Mouse (Mus musculus) regulatory T cell (primary cell): ENCODE measurements at regions not wholly inside any gene's neighbourhood (a gene's known extent, or its start where the extent isn't known, plus 50 kb on each side); places are given as distances from the start of the nearest gene placed in this dataset.

ENCODE experiments used
- in situ Hi-C: fragments of 300-600 bp; cut with MboI, MseI; formaldehyde crosslinking; loops from one replicate; pipeline ENCODE4 v1.15.1; 2025; ENCODE audit warnings: high pct_unique_total_duplicates

DNA sequence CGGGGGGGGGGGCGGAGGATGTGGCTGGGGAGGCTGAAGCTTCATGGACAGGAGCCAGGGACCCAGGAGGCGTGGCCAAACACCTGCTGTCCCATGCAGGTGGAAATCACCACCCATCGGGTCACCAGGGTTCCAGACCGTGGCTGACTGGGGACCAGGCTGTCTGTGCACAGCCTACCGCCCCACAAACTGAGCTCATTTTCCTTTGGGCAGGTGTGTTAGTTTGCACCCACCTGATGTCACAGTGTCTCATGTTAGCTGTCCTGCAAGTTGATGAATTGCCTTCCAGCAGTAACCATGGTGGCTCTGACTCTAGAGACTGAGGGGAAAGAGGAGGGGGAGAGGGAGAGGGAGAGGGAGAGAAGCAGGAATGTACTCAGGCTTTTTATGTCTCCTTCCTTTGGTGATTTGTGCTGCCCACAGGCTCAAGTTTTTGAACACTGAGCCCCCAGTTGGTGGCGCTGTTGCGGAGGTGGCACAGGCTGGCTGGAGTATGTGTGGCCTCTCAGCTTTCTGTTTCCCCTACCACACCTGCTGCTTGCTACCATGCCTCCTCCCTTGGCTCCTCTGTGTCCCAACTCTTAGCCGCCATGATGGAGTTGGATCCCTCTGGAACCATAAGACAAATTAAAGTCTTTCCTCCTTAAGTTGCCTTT lies 107.8 kb upstream of the Man2a1 start:
- in situ Hi-C loops = loop anchor here (10.0 kb wide), 1 partner anchor 382 kb away; no protein-coding TSS in a partner anchor

DNA sequence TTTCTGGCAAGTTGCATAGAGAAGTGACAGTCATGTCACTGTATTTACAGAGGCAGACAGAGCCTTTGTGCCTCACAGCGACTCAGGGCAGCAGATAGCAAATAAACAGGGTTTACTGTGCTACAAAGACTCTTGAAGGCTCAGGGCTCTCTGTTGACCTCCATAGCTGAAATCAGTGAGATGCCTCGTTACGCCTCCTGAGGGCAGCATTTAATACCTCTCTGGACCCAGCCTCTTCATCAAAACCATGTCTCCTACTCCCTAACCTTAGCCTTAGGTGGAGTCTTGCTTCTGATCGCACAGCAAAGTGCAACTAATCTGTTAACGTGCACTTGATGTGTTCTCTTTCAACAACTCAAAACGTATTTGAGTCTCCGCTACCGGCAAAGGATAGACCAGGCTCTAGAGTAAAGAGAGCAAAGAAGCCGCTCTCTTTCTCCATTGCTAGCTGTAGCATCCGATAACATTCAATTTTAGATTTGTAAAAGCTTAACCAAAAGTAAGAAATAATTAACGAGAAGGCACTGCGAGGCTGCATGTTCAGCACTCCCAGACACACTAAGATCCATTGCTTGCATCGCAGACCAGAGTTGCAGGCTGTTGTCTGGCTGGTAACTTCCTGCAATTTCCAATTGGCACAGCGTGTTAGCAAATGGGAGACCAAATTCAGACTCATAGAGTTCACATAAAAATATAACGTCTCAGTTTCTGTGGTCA lies 101.1 kb upstream of the Man2a1 start:
- in situ Hi-C loops = loop anchor here (10.0 kb wide), 1 partner anchor 375 kb away; no protein-coding TSS in a partner anchor

DNA sequence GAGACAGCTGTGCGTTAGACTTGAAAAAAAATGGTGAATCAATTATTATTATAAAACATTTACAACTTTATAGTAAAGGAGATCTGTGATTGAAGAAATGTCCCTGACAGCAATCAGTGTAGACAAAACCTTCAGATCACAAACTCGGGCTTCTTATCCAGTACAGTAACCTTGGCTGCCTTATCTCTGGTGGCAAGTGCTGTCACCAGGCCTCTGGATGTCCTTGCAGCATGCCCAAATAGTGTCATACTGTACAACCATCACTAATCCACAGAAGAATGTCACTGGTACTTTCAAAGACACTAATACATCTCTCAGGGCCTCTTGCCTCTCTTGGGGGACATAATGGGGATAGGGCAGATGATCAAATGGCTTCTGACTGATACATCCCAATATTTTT lies 98.2 kb upstream of the Man2a1 start:
- in situ Hi-C loops = loop anchor here (10.0 kb wide), 1 partner anchor 812 kb away; no protein-coding TSS in a partner anchor

DNA sequence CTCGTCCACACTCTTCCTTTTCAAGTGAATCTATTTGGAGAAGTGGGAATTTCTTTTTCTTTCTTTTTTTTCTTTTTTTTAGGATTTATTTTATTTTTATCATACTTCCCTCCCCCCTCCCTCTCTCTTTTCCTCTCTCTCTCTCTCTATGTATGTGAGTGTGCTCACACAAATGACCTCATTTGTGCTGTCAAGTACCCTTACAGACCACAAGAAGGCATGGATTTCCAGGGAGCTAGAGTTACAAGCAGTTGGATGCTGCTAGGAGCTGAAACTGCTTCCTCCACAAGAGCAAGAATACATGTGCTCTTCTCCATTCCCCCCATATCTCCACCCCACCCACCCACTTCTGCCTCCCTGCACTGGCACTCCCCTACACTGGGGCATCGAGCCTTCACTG lies 94.6 kb upstream of the Man2a1 start:
- in situ Hi-C loops = loop anchor here (10.0 kb wide), 1 partner anchor 809 kb away; no protein-coding TSS in a partner anchor

DNA sequence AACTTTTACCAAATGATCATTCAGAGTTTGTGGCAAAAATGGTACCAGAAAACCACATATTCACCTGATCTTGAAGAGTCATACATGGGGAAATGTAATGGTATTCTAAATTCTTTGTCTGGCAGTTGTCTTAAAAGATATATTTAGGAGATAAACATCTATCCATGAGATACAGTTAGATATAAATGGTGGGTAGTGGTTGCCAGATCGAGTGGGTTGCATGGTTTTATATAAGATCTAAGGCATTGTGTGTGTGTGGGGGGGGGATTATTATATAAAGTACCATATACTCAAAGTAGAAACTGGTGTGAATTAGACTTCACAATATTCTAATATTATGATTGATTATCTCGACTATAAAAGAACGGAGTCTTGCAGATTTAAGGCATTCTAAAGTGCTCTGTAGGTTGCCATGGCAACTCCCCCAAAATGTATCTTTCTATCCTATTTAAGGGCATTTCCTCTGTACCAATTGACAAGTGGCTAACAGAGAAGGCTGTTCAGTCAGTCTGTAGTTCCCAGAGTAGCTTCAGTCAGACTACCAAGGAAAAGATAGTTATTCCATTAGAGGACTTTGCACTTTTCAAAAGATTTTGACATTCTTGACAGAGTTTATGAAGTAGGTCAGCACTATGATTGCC lies 89.3 kb upstream of the Man2a1 start:
- in situ Hi-C loops = no loop called here

DNA sequence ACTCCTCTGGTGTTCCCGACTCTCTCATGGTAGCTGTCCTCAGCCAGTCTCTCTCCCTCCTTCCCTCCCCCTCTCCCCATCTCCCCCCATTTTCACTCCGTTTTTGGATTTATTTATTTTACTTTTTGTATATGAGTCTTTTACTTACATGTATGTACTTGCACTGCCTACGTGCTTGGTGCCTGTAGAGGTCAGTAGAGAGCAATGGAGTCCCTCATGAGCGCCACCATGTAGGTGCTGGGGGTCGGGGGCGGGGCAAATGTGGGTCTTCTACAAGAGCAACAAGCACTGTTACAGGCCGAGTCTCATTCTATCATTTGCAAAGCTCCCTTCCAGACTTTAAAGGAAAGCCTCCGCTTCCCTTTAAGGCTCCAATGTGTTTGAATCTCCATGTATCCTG lies 78.3 kb upstream of the Man2a1 start:
- in situ Hi-C loops = loop anchor here (10.0 kb wide), 2 partner anchors 293 to 783 kb away; no protein-coding TSS in a partner anchor

DNA sequence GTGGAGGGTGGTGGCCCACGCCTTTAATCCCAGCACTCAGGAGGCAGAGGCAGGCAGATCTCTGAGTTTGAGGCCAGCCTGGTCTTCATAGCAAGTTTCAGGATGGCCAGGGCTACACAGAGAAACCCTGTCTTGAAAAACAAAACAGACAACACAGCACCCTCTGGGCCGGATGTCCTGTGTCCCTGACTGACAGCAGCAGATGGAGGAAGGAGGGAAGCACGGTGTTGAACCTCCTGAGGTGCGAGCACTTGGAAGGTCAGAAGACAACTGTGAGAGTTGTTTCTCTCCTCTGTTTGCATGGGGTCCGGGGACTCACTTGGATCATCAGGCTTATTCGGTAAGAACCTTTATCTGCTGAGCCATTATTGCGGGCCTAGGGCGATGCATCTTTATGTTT lies 76.6 kb upstream of the Man2a1 start:
- in situ Hi-C loops = loop anchor here (10.0 kb wide), 2 partner anchors 291 to 781 kb away; no protein-coding TSS in a partner anchor

DNA sequence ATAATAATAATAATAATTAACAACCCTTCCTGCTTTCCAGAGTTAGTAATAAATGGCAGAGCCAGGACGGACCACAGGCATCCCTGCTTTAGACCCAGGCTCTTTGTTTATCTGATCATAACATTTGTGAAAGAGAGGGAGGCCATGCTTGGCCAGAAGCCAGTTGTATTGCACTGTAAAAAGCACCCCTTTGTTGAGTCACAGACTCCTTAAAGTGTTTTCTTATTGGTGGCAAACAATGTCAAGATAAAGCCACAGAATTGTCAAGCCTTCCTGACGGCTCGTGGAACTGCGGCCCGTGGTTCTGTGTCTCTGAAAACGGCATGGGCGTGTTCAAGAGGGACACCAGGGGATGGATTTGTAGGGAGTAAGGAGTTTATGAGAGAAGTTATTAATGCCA lies 72.7 kb upstream of the Man2a1 start:
- in situ Hi-C loops = loop anchor here (10.0 kb wide), 2 partner anchors 287 to 777 kb away; no protein-coding TSS in a partner anchor

DNA sequence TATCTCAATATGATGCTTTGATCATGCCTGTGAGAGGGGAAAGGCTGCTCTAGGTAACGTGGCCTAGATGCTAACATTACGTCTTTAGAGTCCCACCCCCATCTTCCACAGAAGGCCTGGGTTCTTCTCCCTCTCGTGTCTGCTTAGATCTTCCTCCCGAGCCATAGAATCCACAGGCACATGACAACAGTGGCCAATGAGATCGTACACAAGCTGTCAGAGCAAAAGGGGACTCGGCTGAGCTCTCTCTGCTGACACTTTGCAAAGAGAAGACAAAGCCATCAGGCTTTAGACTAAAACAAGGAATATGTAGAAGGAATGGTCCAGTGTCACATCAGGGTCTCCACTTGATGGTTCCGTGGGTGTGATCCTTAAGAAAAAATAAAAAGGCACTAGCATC lies 72.1 kb upstream of the Man2a1 start:
- in situ Hi-C loops = loop anchor here (10.0 kb wide), 2 partner anchors 286 to 776 kb away; no protein-coding TSS in a partner anchor

DNA sequence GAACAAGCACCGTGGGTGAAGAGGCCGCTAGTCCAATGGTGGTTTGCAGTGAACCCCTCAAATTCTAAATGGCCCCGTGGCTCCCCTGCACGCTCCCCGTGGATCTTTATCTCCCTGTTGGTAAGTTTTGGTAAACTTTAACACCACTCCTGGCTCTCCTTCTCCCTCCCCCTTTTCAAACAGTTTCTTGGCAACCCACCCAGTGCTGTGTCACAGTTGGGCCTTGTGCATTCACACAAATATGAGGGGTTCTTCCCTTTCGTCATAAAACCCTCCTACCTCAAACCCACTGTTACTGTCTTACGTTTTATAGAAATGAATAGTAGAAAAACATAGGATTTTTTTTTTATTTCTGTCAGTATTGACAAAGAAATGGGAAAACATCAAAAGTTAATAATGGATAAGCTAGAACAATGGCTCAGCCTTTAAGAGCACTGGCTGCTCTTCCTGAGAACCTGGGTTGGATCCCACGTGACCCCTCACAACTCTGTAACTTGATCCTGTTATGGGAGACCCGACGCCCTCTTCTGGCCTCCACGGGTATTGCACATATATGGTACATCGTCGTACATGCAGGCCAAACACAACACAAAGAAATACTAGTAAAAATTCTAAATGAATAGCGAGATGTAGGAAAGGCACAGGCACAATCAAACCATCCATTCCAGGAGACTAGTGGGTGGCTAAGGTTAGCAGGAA lies 71.1 kb upstream of the Man2a1 start:
- in situ Hi-C loops = loop anchor here (10.0 kb wide), 2 partner anchors 285 to 775 kb away; no protein-coding TSS in a partner anchor

DNA sequence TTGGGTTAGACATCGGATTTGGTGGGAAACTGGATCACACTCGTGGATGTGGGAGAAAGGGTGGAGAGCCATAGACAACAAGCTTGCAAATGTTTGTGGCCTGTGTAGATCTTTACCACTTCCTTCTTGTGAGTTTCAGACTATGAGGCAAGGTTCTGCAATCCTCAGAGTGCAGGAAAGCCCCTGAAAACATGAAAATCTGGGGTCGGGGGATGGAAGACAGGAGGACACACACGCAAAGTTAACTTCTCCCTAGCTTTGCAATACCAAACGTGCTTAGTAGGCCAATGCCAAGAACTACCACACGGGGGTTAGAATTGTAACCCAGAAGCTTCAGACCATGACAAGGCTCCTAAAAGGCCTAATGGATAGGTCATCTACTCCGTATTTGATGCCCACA lies 69.4 kb upstream of the Man2a1 start:
- in situ Hi-C loops = no loop called here

DNA sequence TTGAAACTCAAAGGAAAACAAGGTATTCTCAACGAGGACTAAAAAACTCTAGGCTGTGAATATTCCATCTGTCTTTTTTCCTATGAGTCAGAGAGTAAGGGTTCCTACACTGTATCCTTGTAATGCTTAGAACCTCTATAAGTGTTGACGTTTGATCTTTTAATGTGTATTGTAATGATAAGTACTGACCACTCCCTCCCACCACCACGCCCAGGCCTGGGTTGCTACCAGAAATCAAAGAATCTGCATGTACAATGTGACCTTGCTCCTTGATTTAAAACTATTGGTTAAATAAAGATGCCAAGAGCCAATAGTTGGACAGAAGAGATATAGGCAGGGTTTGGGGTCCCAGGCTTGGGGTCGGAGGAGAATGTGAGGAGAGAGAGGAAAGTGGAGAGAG lies 66.2 kb upstream of the Man2a1 start:
- in situ Hi-C loops = no loop called here

DNA sequence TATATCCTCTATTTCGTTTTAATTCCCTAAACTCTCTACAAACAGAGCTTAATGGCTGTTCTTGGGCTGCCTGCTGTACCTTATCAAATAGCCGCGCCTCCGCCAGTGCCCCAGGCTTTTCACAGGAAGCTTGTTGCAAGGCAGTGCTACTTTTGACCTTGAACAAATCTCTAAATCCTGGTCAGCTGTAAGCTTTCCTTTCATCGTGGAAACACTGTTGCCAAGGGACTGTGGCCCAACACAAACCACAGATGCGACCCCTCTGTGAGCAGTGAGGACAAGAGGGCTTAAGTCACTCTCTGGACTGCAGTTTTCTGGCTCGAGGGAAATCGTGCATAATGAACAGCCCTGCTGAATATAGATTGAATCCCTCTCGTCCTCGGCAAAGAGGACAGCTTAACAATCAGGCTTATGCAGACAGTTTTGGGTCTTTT lies 62.0 kb upstream of the Man2a1 start:
- in situ Hi-C loops = no loop called here

DNA sequence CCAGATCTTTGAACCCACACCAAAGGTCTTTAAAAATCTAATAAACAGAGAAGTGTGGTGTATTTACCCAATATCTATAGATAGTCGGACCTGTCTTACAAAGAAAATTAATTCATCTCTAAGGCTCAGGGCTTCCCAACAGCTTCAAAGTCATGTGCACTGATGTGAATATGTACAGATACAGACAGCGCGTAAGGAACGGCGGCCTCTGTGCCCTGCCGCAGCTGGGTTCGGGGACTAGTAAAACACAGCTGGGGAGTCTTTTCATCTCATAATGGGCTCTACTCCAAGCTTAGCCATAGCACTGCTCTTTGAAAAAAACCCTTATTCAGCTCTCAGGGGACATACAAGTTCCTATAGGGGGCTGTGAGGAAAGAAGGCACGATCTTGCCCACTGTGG lies 60.1 kb upstream of the Man2a1 start:
- in situ Hi-C loops = no loop called here

DNA sequence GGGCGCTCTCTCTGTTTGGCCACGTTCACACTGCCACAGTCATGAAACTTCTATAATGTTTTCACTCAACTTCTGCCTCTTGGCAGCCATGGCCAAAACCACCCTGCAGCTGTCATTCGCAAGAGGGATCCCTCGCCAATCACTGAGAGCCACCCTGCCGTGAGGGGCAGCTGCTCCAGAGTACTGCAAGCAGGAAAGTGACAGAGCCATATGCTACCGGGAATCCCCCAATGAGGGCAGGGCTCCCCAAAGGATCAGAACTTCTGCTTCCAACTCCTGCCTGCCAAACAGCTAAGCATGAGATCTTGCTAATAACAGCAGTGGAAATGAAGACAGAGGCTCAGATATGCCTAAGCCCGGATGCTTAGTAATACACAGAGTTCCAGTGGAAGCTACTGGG lies 52.0 kb upstream of the Man2a1 start:
- in situ Hi-C loops = no loop called here

DNA sequence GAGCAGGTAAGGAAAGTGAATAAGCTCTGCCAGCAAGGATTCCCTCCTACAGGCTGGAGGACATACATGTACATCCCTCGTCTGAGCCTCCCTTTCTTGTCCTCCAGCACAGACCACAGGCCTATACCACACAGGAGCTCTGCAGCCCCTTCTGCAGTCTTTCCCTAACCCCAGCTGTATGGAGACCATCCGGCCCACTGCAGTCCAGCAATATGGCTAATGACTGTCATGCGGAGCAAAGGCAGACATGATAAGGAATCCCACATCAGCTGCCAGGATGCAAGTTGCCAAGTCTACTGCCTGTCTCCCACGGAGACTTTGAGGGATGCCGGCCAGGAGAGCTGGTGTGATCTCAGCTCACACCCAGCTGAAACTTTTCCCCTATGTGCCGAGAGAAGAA lies 50.5 kb upstream of the Man2a1 start:
- in situ Hi-C loops = loop anchor here (10.0 kb wide), 1 partner anchor 805 kb away; no protein-coding TSS in a partner anchor
